Mouse (Mus musculus): ENCODE results near the gene Notch1. TPM values are rescaled to one million over a fixed set of nuclear protein-coding genes. Genes with fewer than 3 reads are reported as not detected.

Notch1 gene
- polyA plus RNA-seq, 1 experiment from 2014 or later, result 11.8 TPM

DNA sequence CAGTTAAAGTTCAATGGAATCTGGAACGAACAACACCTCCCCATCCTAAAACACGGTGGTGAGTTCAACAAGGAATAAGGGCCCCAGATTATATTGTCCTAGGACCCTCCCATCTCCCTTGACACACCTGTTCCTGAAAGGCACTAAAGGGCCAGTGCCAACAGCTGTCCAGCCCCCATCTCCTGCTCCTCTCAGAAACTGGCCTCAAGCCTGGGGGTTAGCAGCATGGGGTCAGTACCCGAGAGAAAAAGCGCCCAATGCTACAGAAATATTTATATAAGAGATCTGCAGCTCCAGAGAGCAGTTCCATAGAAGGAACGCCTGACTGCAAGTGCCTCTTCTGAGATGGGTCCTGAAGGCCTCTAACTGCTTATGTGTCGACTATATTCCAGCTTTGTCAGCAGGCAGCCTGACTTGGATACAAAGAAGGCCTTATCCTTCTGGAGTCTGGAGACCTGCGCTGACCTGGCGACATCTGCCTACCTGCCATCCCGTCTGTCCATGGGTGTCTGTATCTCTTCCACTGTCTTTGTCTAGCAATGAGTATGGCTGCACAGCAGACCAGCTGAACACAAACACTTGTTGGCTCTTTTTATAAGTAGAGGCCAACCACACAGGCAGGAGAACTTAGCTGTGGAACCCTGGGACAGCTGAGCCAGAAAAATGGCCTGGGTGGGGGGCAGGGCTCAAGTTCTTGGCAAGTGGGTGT lies 11.5 kb downstream of the Notch1 start:
- no peak for DNase-seq (ENCODE audit: low spot score)
- ATAC-seq, result no peak
- Histone ChIP-seq H3K4me3 (ENCODE audit: low read depth, low read length) (no peak overlapping the region), H3K9me3 (ENCODE audit: low read length) (no peaks in the 10 kb centered on the region), H3K27me3 (replicated peaks; ENCODE audit: insufficient read depth, low read length) (no peaks in the 10 kb centered on the region), H3K36me3 (ENCODE audit: insufficient read depth, low read length) (no peaks in the 10 kb centered on the region), H3K4me1 (ENCODE audit: insufficient read depth, low read depth, low read length) (peaks cover 36% of the 10 kb centered on the region), H3K9ac (replicated peaks; ENCODE audit: low read depth) (no peak overlapping the region), H3K4me2 (replicated peaks; ENCODE audit: low read depth, low read length) (peak overlapping the region; percentile 81; the same call in 1 of the 2 replicates), H3K27ac (ENCODE audit: low read length) (peak overlapping the region; percentile 93; the same call in 1 of the 2 replicates)
- WGBS, result 60% methylated on average over 9 of the region's 9 CpGs
- no peak for TF ChIP-seq EP300 (IDR thresholded peaks at IDR 0.05)
- TF ChIP-seq CTCF (IDR thresholded peaks at IDR 0.05), result no peak

DNA sequence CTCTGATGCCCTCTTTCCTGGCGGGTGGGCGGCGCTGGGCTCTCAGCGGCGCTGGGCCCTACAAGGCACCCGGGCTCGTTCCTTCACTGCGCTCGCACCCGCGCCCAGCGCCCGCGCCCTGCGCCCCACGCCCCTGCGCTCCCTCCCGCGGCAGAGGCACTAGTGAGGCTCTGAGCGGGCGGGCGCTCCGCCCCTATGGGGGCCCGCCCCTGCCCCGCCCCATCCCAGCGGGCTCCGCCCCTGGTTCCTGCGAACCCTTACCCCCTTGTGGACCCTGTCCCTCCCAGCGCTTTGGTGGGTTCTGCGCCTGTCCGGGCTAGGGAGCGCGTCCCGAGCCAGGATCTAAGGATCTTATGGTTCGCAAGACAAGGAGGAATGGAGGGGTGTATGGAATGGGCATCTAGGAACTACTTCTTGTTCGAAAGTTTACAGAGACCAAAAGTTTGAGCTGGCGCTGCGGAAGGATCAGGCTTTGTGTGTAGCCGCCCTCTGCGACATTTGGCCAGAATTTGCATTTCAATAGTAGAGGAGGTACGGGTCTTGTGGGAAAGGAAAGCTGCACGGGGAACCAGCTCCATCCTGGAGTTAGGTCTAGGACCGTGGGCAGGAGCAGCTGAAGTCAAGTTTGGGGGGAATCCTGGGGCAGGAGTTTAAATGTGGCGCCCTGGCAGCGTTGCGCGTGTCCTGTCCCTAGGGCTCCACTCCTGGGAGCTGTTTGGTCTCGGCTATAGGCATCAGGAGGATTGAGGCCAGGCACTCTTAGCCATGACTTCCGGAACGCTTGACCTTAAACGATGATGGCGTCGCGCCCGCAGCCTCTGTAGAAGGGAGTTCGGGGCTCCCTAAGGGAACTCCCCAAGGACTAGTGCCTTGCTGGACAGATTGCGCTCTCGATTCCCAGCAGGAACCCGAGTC lies 12.5 kb downstream of the Notch1 start:
- peak overlapping the region; percentile 93 for H3K27ac ChIP-seq (ENCODE audit: low read length)
- ATAC-seq (peak; percentile 89), DNase-seq (ENCODE audit: low spot score) (peak; percentile 90)
- peaks cover 45% of the 10 kb centered on the region for H3K4me1 ChIP-seq (ENCODE audit: insufficient read depth, low read depth, low read length)
- 4% methylated on average over 37 of the region's 59 CpGs for WGBS
- no peaks in the 10 kb centered on the region for H3K36me3 ChIP-seq (ENCODE audit: insufficient read depth, low read length)
- peak overlapping the region; percentile 81 for H3K4me2 ChIP-seq (replicated peaks; ENCODE audit: low read depth, low read length)
- no peaks in the 10 kb centered on the region for H3K9me3 ChIP-seq (ENCODE audit: low read length)
- peak overlapping the region; percentile 93 for H3K9ac ChIP-seq (replicated peaks; ENCODE audit: low read depth)
- H3K4me3 ChIP-seq (ENCODE audit: low read depth, low read length), result peak overlapping the region; percentile 92
- no peak for TF ChIP-seq EP300 (IDR thresholded peaks at IDR 0.05)
- TF ChIP-seq CTCF (IDR thresholded peaks at IDR 0.05), result peak; percentile 29; the same call in 1 of the 2 replicates
- no peaks in the 10 kb centered on the region for H3K27me3 ChIP-seq (replicated peaks; ENCODE audit: insufficient read depth, low read length)

DNA sequence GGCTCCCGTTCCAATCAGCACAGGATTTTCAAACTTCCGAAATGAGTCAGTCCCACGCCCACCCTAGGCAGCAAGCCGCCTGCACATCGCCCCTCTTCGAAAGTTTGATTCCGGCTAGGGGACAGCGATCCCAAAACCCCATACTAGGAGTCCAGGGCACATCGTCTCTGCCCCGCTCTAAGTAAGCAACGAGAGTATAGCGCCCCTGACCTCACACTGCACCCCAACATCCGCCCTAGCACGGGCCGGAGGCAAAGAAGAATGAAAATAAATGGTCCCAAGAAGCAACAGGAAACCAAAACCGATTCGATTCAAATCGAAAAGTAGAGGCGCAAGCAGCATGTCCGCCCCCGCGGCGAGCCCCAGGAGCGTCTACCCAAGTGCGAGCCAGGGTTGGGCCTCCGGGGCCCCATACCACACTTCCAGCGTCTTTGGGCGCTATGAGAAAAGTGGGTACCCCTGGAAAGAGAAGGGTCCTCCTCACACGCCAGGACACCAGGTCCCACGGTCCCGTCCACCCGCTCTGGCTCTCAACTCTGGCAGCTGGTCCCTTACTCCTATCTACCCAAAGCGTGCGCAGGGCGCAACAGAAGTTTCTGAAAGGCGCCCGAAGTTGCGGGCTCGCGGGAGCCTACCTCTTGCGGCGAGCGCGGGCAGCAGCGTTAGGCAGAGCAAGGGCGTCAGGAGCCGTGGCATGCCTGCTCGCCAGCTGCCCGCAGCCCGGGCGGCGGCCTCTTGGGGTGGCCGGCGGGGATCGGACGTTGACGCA lies 13.4 kb downstream of the Notch1 start:
- H3K27ac ChIP-seq (ENCODE audit: low read length), result peak overlapping the region; percentile 93
- H3K4me3 ChIP-seq (ENCODE audit: low read depth, low read length), result peak overlapping the region; percentile 92
- ATAC-seq, result peak; percentile 0; the same call in 1 of the 2 replicates
- peak overlapping the region; percentile 93 for H3K9ac ChIP-seq (replicated peaks; ENCODE audit: low read depth)
- WGBS, result under 1% methylated on average over 54 of the region's 57 CpGs
- H3K9me3 ChIP-seq (ENCODE audit: low read length), result no peaks in the 10 kb centered on the region
- no peaks in the 10 kb centered on the region for H3K36me3 ChIP-seq (ENCODE audit: insufficient read depth, low read length)
- H3K4me1 ChIP-seq (ENCODE audit: insufficient read depth, low read depth, low read length), result peaks cover 47% of the 10 kb centered on the region
- H3K4me2 ChIP-seq (replicated peaks; ENCODE audit: low read depth, low read length), result peak overlapping the region; percentile 81
- peak; percentile 35 for DNase-seq (ENCODE audit: low spot score)
- H3K27me3 ChIP-seq (replicated peaks; ENCODE audit: insufficient read depth, low read length), result no peaks in the 10 kb centered on the region
- TF ChIP-seq CTCF (IDR thresholded peaks at IDR 0.05) (no peak; the same call in 1 of the 2 replicates), EP300 (IDR thresholded peaks at IDR 0.05) (no peak)

DNA sequence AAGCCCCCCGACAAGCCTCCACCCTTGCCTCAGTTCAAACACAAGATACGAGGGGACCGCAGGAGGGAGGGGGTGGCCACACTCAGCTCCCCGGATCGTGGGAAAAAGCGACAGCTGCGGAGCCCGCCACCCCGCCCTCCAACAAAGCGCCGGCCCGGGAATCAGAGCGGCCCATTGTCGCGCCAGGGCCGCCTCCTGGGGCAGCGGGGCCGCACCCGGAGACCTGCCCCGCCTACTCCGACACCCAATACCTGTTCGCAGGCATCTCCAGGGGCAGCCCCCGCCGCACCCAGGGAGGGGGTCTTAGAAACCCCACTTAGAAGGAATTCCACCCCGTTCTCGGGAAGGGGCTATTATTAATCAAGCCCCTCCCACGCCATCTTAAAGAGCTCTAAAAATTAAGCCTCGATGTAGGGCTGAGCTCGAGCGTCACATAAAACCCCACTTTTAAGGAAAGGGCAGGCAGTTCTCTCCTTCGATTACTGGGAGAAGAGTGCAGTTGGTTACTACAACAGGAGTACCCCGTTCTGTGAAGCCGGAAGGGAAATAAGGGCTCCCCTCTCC lies 14.1 kb downstream of the Notch1 start:
- no peaks in the 10 kb centered on the region for H3K36me3 ChIP-seq (ENCODE audit: insufficient read depth, low read length)
- H3K4me1 ChIP-seq (ENCODE audit: insufficient read depth, low read depth, low read length), result peaks cover 52% of the 10 kb centered on the region
- peak; percentile 74 for DNase-seq (ENCODE audit: low spot score)
- H3K9me3 ChIP-seq (ENCODE audit: low read length), result no peaks in the 10 kb centered on the region
- ATAC-seq, result peak; percentile 14; the same call in 1 of the 2 replicates
- WGBS, result under 1% methylated on average over 33 of the region's 33 CpGs
- peak overlapping the region; percentile 93 for H3K9ac ChIP-seq (replicated peaks; ENCODE audit: low read depth)
- peak overlapping the region; percentile 81 for H3K4me2 ChIP-seq (replicated peaks; ENCODE audit: low read depth, low read length)
- TF ChIP-seq EP300 (IDR thresholded peaks at IDR 0.05), result no peak
- no peak for TF ChIP-seq CTCF (IDR thresholded peaks at IDR 0.05)
- H3K27ac ChIP-seq (ENCODE audit: low read length), result peak overlapping the region; percentile 93
- H3K4me3 ChIP-seq (ENCODE audit: low read depth, low read length), result peak overlapping the region; percentile 92
- no peaks in the 10 kb centered on the region for H3K27me3 ChIP-seq (replicated peaks; ENCODE audit: insufficient read depth, low read length)

DNA sequence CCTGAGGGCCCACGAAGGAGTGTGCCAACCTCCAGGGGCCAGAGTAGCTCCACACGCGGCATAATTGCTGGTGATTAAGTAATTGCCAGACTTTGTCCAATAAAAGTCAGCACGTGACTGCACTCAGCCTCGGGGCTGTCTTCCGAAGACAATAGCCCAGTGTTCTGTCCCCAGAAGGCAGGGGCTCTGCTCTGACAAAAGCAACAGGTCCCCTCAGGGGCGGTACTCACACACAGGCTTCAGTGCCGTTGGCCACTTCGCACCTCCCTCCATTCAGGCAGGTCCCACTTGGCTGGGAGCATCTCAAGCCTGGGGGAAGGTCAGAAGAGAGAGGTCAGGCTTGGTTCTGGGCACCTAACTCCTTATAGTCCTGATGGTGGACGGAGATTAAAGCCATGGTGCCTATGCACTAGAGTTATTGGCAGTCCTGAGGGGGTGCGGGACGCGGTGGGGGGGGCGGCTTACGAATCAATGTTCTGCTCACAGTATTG lies 14.8 kb downstream of the Notch1 start:
- Histone ChIP-seq H3K36me3 (ENCODE audit: insufficient read depth, low read length) (no peaks in the 10 kb centered on the region), H3K27ac (ENCODE audit: low read length) (peak overlapping the region; percentile 93), H3K9ac (replicated peaks; ENCODE audit: low read depth) (peak overlapping the region; percentile 93), H3K27me3 (replicated peaks; ENCODE audit: insufficient read depth, low read length) (no peaks in the 10 kb centered on the region), H3K4me1 (ENCODE audit: insufficient read depth, low read depth, low read length) (peaks cover 52% of the 10 kb centered on the region), H3K9me3 (ENCODE audit: low read length) (no peaks in the 10 kb centered on the region), H3K4me2 (replicated peaks; ENCODE audit: low read depth, low read length) (peak overlapping the region; percentile 81), H3K4me3 (ENCODE audit: low read depth, low read length) (peak overlapping the region; percentile 92)
- WGBS, result 8% methylated on average over 15 of the region's 15 CpGs
- no peak for ATAC-seq
- TF ChIP-seq CTCF (IDR thresholded peaks at IDR 0.05) (no peak), EP300 (IDR thresholded peaks at IDR 0.05) (no peak)
- peak; percentile 27 for DNase-seq (ENCODE audit: low spot score)

All from lung, postnatal 0 days (tissue).